Mouse (Mus musculus): Measurements from ENCODE around the gene Galnt17. TPM values are rescaled to one million over a fixed set of nuclear protein-coding genes. Genes with fewer than 3 reads are reported as not detected.
A peak's percentile ranks its signal among the peaks of the same experiment; 100 is the strongest.

The Galnt17 gene
- polyA plus RNA-seq, 1 experiment from 2014 or later, result 0.08 TPM

DNA sequence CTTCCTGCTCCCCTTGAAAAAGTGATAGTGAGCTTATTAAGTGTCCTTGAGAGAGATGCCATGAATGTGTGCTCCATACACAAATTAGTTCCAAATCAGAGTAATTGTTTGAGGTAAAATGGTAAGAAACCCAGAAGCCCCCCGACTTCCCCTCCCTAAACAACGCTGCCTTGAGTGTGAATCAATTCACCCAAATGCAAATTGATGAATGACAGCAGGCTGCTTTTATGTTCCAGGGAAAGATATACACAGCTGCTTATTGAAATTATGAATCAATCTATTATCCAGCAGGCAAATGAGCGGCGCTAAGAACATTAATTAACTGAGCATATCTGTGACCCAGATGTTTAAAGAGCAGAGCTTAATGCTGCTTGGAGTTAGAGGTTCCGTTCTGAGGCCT, 428.0 kb downstream of the Galnt17 start:
- Histone ChIP-seq H3K4me2 (ENCODE audit: low read depth, low read length) (no peak overlapping the region), H3K4me3 (ENCODE audit: low read depth, low read length) (no peak overlapping the region), H3K27ac (ENCODE audit: low read length) (no peak overlapping the region), H3K9ac (ENCODE audit: low read depth, low read length) (no peak overlapping the region), H3K27me3 (ENCODE audit: control insufficient read depth, insufficient read depth, low read depth, low read length) (no peaks in the 10 kb centered on the region), H3K9me3 (replicated peaks; ENCODE audit: control insufficient read depth, low read length) (no peaks in the 10 kb centered on the region; the same call in 1 of the 2 replicates), H3K36me3 (ENCODE audit: control insufficient read depth, insufficient read depth) (no peaks in the 10 kb centered on the region), H3K4me1 (ENCODE audit: control insufficient read depth, low read depth, low read length) (no peaks in the 10 kb centered on the region)
- 68% methylated on average over 5 of the region's 5 CpGs for WGBS (ENCODE audit: insufficient replicate concordance)
- no peak for ATAC-seq (ENCODE audit: low read depth)

DNA sequence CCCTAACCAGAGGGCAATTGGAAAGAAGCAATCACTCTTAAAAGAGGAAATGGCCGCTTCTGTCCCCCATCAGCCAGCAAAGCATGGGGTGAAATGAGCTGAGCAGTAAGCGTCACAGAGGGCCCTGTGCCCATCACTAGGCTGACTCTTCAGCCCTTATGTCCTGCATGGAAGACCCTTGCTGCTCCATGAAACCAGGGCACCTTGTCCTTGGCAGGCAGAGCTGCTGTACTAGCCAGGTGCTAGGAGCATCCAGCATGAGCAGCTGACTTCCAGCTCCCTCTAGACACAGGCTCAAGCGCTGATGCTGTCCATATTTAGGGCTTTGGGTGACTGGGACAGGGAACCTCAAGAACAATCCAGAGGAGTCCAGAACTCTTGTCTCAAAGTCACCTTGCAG, 432.9 kb downstream of the Galnt17 start:
- Histone ChIP-seq H3K9me3 (replicated peaks; ENCODE audit: control insufficient read depth, low read length) (no peaks in the 10 kb centered on the region; the same call in 1 of the 2 replicates), H3K4me1 (ENCODE audit: control insufficient read depth, low read depth, low read length) (no peaks in the 10 kb centered on the region), H3K4me3 (ENCODE audit: low read depth, low read length) (no peak overlapping the region), H3K4me2 (ENCODE audit: low read depth, low read length) (no peak overlapping the region), H3K27ac (ENCODE audit: low read length) (no peak overlapping the region), H3K9ac (ENCODE audit: low read depth, low read length) (no peak overlapping the region), H3K36me3 (ENCODE audit: control insufficient read depth, insufficient read depth) (no peaks in the 10 kb centered on the region), H3K27me3 (ENCODE audit: control insufficient read depth, insufficient read depth, low read depth, low read length) (no peaks in the 10 kb centered on the region)
- ATAC-seq (ENCODE audit: low read depth), result no peak
- 59% methylated on average over 3 of the region's 3 CpGs for WGBS (ENCODE audit: insufficient replicate concordance)

DNA sequence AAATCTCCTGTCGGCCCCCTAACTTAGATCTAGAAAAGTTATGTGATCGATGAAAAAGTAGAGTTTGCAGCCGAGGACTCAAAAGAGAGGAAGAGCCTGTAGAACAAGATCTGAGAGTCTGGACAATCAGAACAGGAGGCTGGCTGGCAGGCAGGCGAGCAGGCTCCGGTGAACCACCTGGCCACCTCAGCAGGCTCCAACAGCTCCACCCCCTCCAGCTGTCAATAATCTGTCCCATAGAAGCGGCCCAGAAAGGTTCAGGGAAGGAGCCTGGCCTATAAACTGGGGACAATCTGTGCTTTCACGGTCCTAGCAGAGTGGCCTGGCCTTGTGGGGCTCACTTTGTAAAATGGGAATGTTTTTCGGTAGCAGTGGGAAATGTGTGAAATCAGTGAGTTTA, 437.2 kb downstream of the Galnt17 start:
- Histone ChIP-seq H3K36me3 (ENCODE audit: control insufficient read depth, insufficient read depth) (no peaks in the 10 kb centered on the region), H3K27me3 (ENCODE audit: control insufficient read depth, insufficient read depth, low read depth, low read length) (no peaks in the 10 kb centered on the region), H3K27ac (ENCODE audit: low read length) (no peak overlapping the region), H3K4me2 (ENCODE audit: low read depth, low read length) (no peak overlapping the region), H3K4me3 (ENCODE audit: low read depth, low read length) (no peak overlapping the region), H3K9me3 (replicated peaks; ENCODE audit: control insufficient read depth, low read length) (no peaks in the 10 kb centered on the region; the same call in 1 of the 2 replicates), H3K9ac (ENCODE audit: low read depth, low read length) (no peak overlapping the region), H3K4me1 (ENCODE audit: control insufficient read depth, low read depth, low read length) (no peaks in the 10 kb centered on the region)
- ATAC-seq (ENCODE audit: low read depth), result no peak
- whole genome bisulfite sequencing (ENCODE audit: insufficient replicate concordance), result 49% methylated on average over 8 of the region's 8 CpGs

DNA sequence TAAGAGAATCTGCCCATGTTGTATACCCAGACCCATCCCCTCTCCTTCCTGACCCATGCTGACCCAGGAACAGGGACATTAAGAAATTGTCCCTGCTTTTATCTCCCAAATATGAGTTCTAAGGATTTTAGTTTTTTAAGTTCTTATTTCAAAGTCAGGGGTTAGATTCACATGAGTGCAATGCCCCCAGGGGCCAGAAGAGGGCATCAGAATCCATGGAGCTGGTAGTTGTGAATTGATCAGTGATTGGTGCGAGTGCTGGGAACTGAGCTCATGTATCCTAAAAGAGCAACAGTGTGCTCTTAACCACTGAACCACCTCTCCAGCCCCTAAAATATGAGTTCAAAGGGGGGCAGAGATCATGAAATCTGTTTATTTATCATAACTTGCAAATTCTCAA, 438.4 kb downstream of the Galnt17 start:
- ATAC-seq (ENCODE audit: low read depth), result no peak
- H3K27ac ChIP-seq (ENCODE audit: low read length), result no peak overlapping the region
- no peak overlapping the region for H3K4me3 ChIP-seq (ENCODE audit: low read depth, low read length)
- 54% methylated on average over 1 of the region's 1 CpGs for WGBS (ENCODE audit: insufficient replicate concordance)
- H3K36me3 ChIP-seq (ENCODE audit: control insufficient read depth, insufficient read depth), result no peaks in the 10 kb centered on the region
- no peaks in the 10 kb centered on the region; the same call in 1 of the 2 replicates for H3K9me3 ChIP-seq (replicated peaks; ENCODE audit: control insufficient read depth, low read length)
- no peak overlapping the region for H3K4me2 ChIP-seq (ENCODE audit: low read depth, low read length)
- no peaks in the 10 kb centered on the region for H3K4me1 ChIP-seq (ENCODE audit: control insufficient read depth, low read depth, low read length)
- H3K9ac ChIP-seq (ENCODE audit: low read depth, low read length), result no peak overlapping the region
- H3K27me3 ChIP-seq (ENCODE audit: control insufficient read depth, insufficient read depth, low read depth, low read length), result no peaks in the 10 kb centered on the region

DNA sequence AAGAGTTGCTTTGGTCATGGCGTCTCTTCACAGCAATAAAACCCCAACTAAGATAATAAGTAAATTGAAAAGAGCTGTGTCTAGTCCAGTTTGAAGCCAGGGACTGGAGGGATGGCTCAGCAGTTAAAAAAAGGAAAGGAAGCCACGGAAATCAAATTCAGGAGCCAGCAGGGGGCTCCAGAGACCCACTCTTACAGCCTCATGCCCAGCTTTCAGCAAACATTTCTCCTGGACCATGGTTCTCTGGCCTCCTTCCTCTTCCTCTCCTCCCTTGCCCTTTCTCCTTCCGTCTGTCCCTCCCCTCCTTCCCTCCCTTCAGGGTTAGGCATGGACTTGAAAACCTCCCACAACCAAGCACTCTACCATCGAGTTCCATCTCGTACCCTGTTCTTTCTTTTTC, 446.0 kb downstream of the Galnt17 start:
- Histone ChIP-seq H3K9me3 (replicated peaks; ENCODE audit: control insufficient read depth, low read length) (no peaks in the 10 kb centered on the region), H3K4me3 (ENCODE audit: low read depth, low read length) (no peak overlapping the region), H3K4me2 (ENCODE audit: low read depth, low read length) (no peak overlapping the region), H3K36me3 (ENCODE audit: control insufficient read depth, insufficient read depth) (no peaks in the 10 kb centered on the region), H3K27ac (ENCODE audit: low read length) (no peak overlapping the region), H3K27me3 (ENCODE audit: control insufficient read depth, insufficient read depth, low read depth, low read length) (no peaks in the 10 kb centered on the region), H3K9ac (ENCODE audit: low read depth, low read length) (no peak overlapping the region), H3K4me1 (ENCODE audit: control insufficient read depth, low read depth, low read length) (no peaks in the 10 kb centered on the region)
- ATAC-seq (ENCODE audit: low read depth), result no peak
- WGBS (ENCODE audit: insufficient replicate concordance), result 53% methylated on average over 5 of the region's 5 CpGs

DNA sequence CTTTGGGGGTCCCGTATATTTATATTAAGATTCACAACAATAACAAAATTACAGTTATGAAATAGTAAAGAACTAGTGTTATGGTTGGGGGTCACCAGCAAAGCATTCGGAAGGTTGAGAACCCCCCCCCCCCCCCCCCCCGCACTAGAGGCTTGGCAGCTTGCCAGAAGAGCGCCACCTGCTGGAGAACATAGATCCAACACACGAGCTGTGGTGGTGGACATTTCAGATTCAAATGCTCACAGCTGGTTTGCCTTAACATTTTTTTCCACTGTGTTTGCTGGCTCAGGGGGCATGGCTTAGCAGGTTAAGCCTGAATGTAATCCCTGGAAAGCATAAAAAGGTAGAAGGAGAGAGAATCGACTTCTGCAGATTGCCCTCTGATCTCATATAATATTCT, 448.6 kb downstream of the Galnt17 start:
- H3K27me3 ChIP-seq (ENCODE audit: control insufficient read depth, insufficient read depth, low read depth, low read length), result no peaks in the 10 kb centered on the region
- H3K4me3 ChIP-seq (ENCODE audit: low read depth, low read length), result no peak overlapping the region
- H3K27ac ChIP-seq (ENCODE audit: low read length), result no peak overlapping the region
- H3K4me2 ChIP-seq (ENCODE audit: low read depth, low read length), result no peak overlapping the region
- H3K9me3 ChIP-seq (replicated peaks; ENCODE audit: control insufficient read depth, low read length), result no peaks in the 10 kb centered on the region
- no peaks in the 10 kb centered on the region for H3K36me3 ChIP-seq (ENCODE audit: control insufficient read depth, insufficient read depth)
- H3K4me1 ChIP-seq (ENCODE audit: control insufficient read depth, low read depth, low read length), result no peaks in the 10 kb centered on the region
- no peak for ATAC-seq (ENCODE audit: low read depth)
- no peak overlapping the region for H3K9ac ChIP-seq (ENCODE audit: low read depth, low read length)
- WGBS (ENCODE audit: insufficient replicate concordance), result 46% methylated on average over 5 of the region's 6 CpGs

DNA sequence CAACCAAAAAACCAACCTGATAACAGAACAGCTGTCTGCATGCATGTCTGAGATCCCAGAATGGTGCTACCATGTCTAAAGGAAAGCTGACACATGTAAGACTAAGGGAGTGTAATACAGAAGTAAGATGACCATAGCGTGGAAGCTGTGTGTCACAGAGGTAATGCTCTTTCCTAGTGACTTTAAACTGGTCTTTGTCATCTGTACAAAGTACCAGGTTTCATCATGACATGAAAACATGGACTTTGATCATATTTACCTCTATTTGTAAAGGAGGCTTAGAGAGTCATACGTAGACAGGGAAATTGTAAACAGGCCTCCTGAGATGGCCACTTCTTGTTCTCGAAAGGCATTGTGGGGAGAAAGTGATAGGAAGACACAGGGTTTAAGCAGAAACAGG, 449.6 kb downstream of the Galnt17 start:
- 42% methylated on average over 3 of the region's 3 CpGs for WGBS (ENCODE audit: insufficient replicate concordance)
- H3K4me2 ChIP-seq (ENCODE audit: low read depth, low read length), result no peak overlapping the region
- no peaks in the 10 kb centered on the region for H3K36me3 ChIP-seq (ENCODE audit: control insufficient read depth, insufficient read depth)
- no peaks in the 10 kb centered on the region for H3K27me3 ChIP-seq (ENCODE audit: control insufficient read depth, insufficient read depth, low read depth, low read length)
- no peaks in the 10 kb centered on the region for H3K4me1 ChIP-seq (ENCODE audit: control insufficient read depth, low read depth, low read length)
- no peaks in the 10 kb centered on the region for H3K9me3 ChIP-seq (replicated peaks; ENCODE audit: control insufficient read depth, low read length)
- no peak overlapping the region for H3K9ac ChIP-seq (ENCODE audit: low read depth, low read length)
- ATAC-seq (ENCODE audit: low read depth), result peak; percentile 69
- H3K27ac ChIP-seq (ENCODE audit: low read length), result no peak overlapping the region
- H3K4me3 ChIP-seq (ENCODE audit: low read depth, low read length), result no peak overlapping the region

DNA sequence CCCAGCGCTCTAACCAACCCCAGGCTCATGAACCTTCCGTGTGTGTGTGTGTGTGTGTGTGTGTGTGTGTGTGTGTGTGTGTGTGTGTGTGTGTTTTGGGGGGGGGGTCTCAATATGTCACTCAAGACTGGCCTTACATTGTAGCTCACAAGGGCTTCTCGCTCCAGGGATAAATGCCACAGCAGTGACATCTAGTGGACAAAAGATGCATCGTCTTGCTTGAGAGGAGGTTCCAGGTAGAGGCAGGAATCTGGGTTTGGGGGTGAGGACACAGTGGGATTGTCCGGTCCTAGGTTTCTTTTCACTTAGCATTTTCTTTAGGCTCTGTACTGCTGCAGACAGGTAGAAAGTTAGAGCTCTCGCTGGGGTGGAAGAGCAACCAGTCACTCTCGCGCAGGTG, 450.1 kb downstream of the Galnt17 start:
- Histone ChIP-seq H3K4me1 (ENCODE audit: control insufficient read depth, low read depth, low read length) (no peaks in the 10 kb centered on the region), H3K9me3 (replicated peaks; ENCODE audit: control insufficient read depth, low read length) (no peaks in the 10 kb centered on the region), H3K4me3 (ENCODE audit: low read depth, low read length) (no peak overlapping the region), H3K4me2 (ENCODE audit: low read depth, low read length) (no peak overlapping the region), H3K27ac (ENCODE audit: low read length) (no peak overlapping the region), H3K9ac (ENCODE audit: low read depth, low read length) (no peak overlapping the region), H3K36me3 (ENCODE audit: control insufficient read depth, insufficient read depth) (no peaks in the 10 kb centered on the region), H3K27me3 (ENCODE audit: control insufficient read depth, insufficient read depth, low read depth, low read length) (no peaks in the 10 kb centered on the region)
- ATAC-seq (ENCODE audit: low read depth), result no peak
- WGBS (ENCODE audit: insufficient replicate concordance), result 19% methylated on average over 8 of the region's 8 CpGs

DNA sequence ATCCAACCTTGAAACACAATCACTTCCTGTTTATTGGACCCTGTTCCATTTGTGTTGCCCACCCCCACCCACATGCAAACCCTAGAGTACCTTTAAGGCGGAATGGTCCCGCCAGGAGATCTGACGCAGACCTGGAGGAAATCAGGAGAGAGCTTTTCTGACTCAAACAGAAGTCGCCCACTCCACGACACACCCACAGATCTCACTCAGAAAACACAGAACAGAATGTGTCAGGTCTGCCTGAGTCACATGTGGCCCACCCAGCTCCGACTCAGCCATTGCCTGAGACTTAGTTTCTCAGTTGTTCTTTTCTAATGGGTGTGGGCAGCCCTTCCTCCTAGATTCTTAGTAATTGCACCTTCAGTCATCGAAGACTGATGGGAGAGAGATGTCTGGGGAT, 453.9 kb downstream of the Galnt17 start:
- no peak overlapping the region for H3K4me3 ChIP-seq (ENCODE audit: low read depth, low read length)
- no peak overlapping the region for H3K27ac ChIP-seq (ENCODE audit: low read length)
- H3K27me3 ChIP-seq (ENCODE audit: control insufficient read depth, insufficient read depth, low read depth, low read length), result no peaks in the 10 kb centered on the region
- H3K4me1 ChIP-seq (ENCODE audit: control insufficient read depth, low read depth, low read length), result no peaks in the 10 kb centered on the region
- H3K4me2 ChIP-seq (ENCODE audit: low read depth, low read length), result no peak overlapping the region
- 54% methylated on average over 7 of the region's 7 CpGs for WGBS (ENCODE audit: insufficient replicate concordance)
- no peak for ATAC-seq (ENCODE audit: low read depth)
- no peak overlapping the region for H3K9ac ChIP-seq (ENCODE audit: low read depth, low read length)
- H3K36me3 ChIP-seq (ENCODE audit: control insufficient read depth, insufficient read depth), result no peaks in the 10 kb centered on the region
- H3K9me3 ChIP-seq (replicated peaks; ENCODE audit: control insufficient read depth, low read length), result no peaks in the 10 kb centered on the region

DNA sequence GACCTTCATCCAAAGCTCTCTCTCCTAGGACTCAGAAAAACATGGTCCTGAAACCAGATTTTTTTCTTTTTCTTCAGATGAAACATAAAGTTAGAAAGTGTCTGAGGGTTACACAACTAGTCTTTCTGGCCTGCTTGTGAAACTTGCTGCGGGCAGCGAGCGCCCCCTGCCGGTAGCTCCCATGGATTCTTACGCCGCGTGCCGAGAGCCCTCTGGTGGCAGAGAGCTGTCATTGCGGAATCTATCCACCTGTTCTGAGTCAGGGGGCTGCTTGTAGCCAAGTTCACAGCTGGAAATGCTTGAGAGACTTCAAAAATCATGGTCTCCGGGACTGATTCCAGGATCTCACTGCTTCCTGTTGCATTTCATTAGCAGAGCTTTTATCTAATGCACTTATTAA, 454.9 kb downstream of the Galnt17 start:
- Histone ChIP-seq H3K36me3 (ENCODE audit: control insufficient read depth, insufficient read depth) (no peaks in the 10 kb centered on the region), H3K4me3 (ENCODE audit: low read depth, low read length) (no peak overlapping the region), H3K9me3 (replicated peaks; ENCODE audit: control insufficient read depth, low read length) (no peaks in the 10 kb centered on the region), H3K9ac (ENCODE audit: low read depth, low read length) (no peak overlapping the region), H3K4me1 (ENCODE audit: control insufficient read depth, low read depth, low read length) (no peaks in the 10 kb centered on the region), H3K4me2 (ENCODE audit: low read depth, low read length) (no peak overlapping the region), H3K27me3 (ENCODE audit: control insufficient read depth, insufficient read depth, low read depth, low read length) (no peaks in the 10 kb centered on the region), H3K27ac (ENCODE audit: low read length) (no peak overlapping the region)
- under 1% methylated on average over 10 of the region's 10 CpGs for WGBS (ENCODE audit: insufficient replicate concordance)
- no peak for ATAC-seq (ENCODE audit: low read depth)

Data from liver, embryonic 16.5 days (tissue).